Mouse (Mus musculus): ENCODE data around the gene Nol3. TPM values are rescaled to one million over a fixed set of nuclear protein-coding genes. Genes with fewer than 3 reads are reported as not detected.
"Not testable (repeated sequence)": the region's sequence is repeated elsewhere in the genome, so short reads cannot be mapped to it uniquely, and the experiment has no call there.

Gene Nol3
- 2.4 and 3.0 TPM in 2 replicates for polyA plus RNA-seq (2015; fragmentation: Nextera tagmentation; extraction: Ambion mirVana)

- ATAC-seq = no peak
- Histone ChIP-seq H3K4me1 (peaks cover 29% of the 10 kb centered on the region), H3K27ac (no peak within 1 kb of the TSS), H3K9me3 (replicated peaks) (no peaks in the 10 kb centered on the region), H3K36me3 (ENCODE audit: poor library complexity, severe bottlenecking) (peaks cover 7% of the 10 kb centered on the region; the same call in 1 of the 2 replicates), H3K4me3 (peak within 1 kb of the TSS; percentile 44), H3K4me2 (peak within 1 kb of the TSS; percentile 77), H3K27me3 (peaks cover 97% of the 10 kb centered on the region), H3K9ac (peak within 1 kb of the TSS; percentile 58)
- WGBS = 3% methylated on average over 10 of the region's 10 CpGs
Measured at GRCm38 (mm10) chr8:105275840-105276239, at the start of gene Nol3. Nol3 (plus strand) TSS chr8:105276140.

GRCm38 (mm10) chr8:105231503-105232320 is 44.2 kb upstream of the Nol3 start:
- no peak for ATAC-seq
- no peak overlapping the region for H3K9ac ChIP-seq
- H3K4me2 ChIP-seq = no peak overlapping the region
- H3K9me3 ChIP-seq (replicated peaks) = no peaks in the 10 kb centered on the region
- H3K27ac ChIP-seq = no peak overlapping the region
- H3K4me3 ChIP-seq = no peak overlapping the region
- 85% methylated on average over 12 of the region's 12 CpGs for WGBS
- no peaks in the 10 kb centered on the region for H3K27me3 ChIP-seq
- H3K4me1 ChIP-seq = no peaks in the 10 kb centered on the region; the same call in 1 of the 2 replicates
- peaks cover 14% of the 10 kb centered on the region for H3K36me3 ChIP-seq (ENCODE audit: poor library complexity, severe bottlenecking)

GRCm38 (mm10) chr8:105232321-105232693 is 43.6 kb upstream of the Nol3 start:
- not testable (repeated sequence) for ATAC-seq; H3K27ac ChIP-seq; H3K9ac ChIP-seq; H3K4me3 ChIP-seq; H3K27me3 ChIP-seq; H3K4me1 ChIP-seq; H3K9me3 ChIP-seq (replicated peaks); H3K4me2 ChIP-seq
- peaks cover 16% of the 10 kb centered on the region for H3K36me3 ChIP-seq (ENCODE audit: poor library complexity, severe bottlenecking)
- WGBS = 90% methylated on average over 4 of the region's 4 CpGs

- no peak overlapping the region; the same call in 1 of the 2 replicates for H3K27ac ChIP-seq
- no peak overlapping the region for H3K4me2 ChIP-seq
- no peak for ATAC-seq
Measured at GRCm38 (mm10) chr8:105233126-105233935, 42.6 kb upstream of the Nol3 start.

GRCm38 (mm10) chr8:105235206-105235605 is 40.7 kb upstream of the Nol3 start:
- no peaks in the 10 kb centered on the region for H3K4me1 ChIP-seq
- no peaks in the 10 kb centered on the region for H3K9me3 ChIP-seq (replicated peaks)
- WGBS = 86% methylated on average over 1 of the region's 1 CpGs
- H3K27me3 ChIP-seq = no peaks in the 10 kb centered on the region
- H3K4me3 ChIP-seq = no peak overlapping the region
- no peak overlapping the region for H3K9ac ChIP-seq
- peaks cover 32% of the 10 kb centered on the region for H3K36me3 ChIP-seq (ENCODE audit: poor library complexity, severe bottlenecking)
- H3K27ac ChIP-seq = no peak overlapping the region
- no peak for ATAC-seq
- no peak overlapping the region for H3K4me2 ChIP-seq

More at GRCm38 (mm10) chr8:105233126-105233935, 42.6 kb upstream of the Nol3 start:
- Histone ChIP-seq H3K36me3 (ENCODE audit: poor library complexity, severe bottlenecking) (peaks cover 17% of the 10 kb centered on the region), H3K4me3 (no peak overlapping the region), H3K4me1 (no peaks in the 10 kb centered on the region), H3K27me3 (no peaks in the 10 kb centered on the region), H3K9me3 (replicated peaks) (no peaks in the 10 kb centered on the region), H3K9ac (no peak overlapping the region)
- WGBS = 68% methylated on average over 1 of the region's 1 CpGs

GRCm38 (mm10) chr8:105237442-105238142 is 38.3 kb upstream of the Nol3 start:
- no peak for ATAC-seq
- Histone ChIP-seq H3K9ac (no peak overlapping the region), H3K4me1 (no peaks in the 10 kb centered on the region), H3K27ac (no peak overlapping the region), H3K36me3 (ENCODE audit: poor library complexity, severe bottlenecking) (peaks cover 53% of the 10 kb centered on the region), H3K27me3 (no peaks in the 10 kb centered on the region), H3K4me3 (no peak overlapping the region), H3K9me3 (replicated peaks) (no peaks in the 10 kb centered on the region), H3K4me2 (no peak overlapping the region)
- WGBS = 90% methylated on average over 14 of the region's 14 CpGs

- H3K4me2 ChIP-seq = no peak overlapping the region
Measured at GRCm38 (mm10) chr8:105241016-105241415, 34.9 kb upstream of the Nol3 start.

GRCm38 (mm10) chr8:105251954-105252353 is 24.0 kb upstream of the Nol3 start:
- H3K4me1 ChIP-seq = peaks cover 14% of the 10 kb centered on the region
- H3K4me3 ChIP-seq = no peak overlapping the region
- no peak overlapping the region for H3K4me2 ChIP-seq
- WGBS = 94% methylated on average over 6 of the region's 6 CpGs
- H3K9me3 ChIP-seq (replicated peaks) = no peaks in the 10 kb centered on the region
- ATAC-seq = no peak
- peaks cover 23% of the 10 kb centered on the region for H3K27me3 ChIP-seq
- H3K9ac ChIP-seq = no peak overlapping the region
- peaks cover 53% of the 10 kb centered on the region for H3K36me3 ChIP-seq (ENCODE audit: poor library complexity, severe bottlenecking)
- no peak overlapping the region for H3K27ac ChIP-seq

More at GRCm38 (mm10) chr8:105241016-105241415, 34.9 kb upstream of the Nol3 start:
- Histone ChIP-seq H3K27ac (no peak overlapping the region), H3K4me1 (no peaks in the 10 kb centered on the region), H3K9me3 (replicated peaks) (no peaks in the 10 kb centered on the region), H3K4me3 (no peak overlapping the region), H3K9ac (no peak overlapping the region), H3K36me3 (ENCODE audit: poor library complexity, severe bottlenecking) (peaks cover 58% of the 10 kb centered on the region), H3K27me3 (no peaks in the 10 kb centered on the region)
- 97% methylated on average over 7 of the region's 7 CpGs for WGBS
- ATAC-seq = no peak

GRCm38 (mm10) chr8:105252680-105253537 is 23.0 kb upstream of the Nol3 start:
- Histone ChIP-seq H3K4me2 (no peak overlapping the region), H3K27me3 (peaks cover 30% of the 10 kb centered on the region)
- ATAC-seq = no peak

GRCm38 (mm10) chr8:105253766-105254151 is 22.2 kb upstream of the Nol3 start:
- peaks cover 36% of the 10 kb centered on the region for H3K36me3 ChIP-seq (ENCODE audit: poor library complexity, severe bottlenecking)
- H3K4me1 ChIP-seq = peaks cover 17% of the 10 kb centered on the region
- H3K27ac ChIP-seq = no peak overlapping the region
- 0 out of 2 replicates have a peak overlapping the region, but pooled peaks have one; percentile 13 for H3K9ac ChIP-seq
- WGBS = 29% methylated on average over 20 of the region's 20 CpGs
- ATAC-seq = peak; percentile 59
- H3K4me2 ChIP-seq = peak overlapping the region; percentile 97
- H3K9me3 ChIP-seq (replicated peaks) = no peaks in the 10 kb centered on the region
- H3K27me3 ChIP-seq = peaks cover 39% of the 10 kb centered on the region
- H3K4me3 ChIP-seq = peak overlapping the region; percentile 59

More at GRCm38 (mm10) chr8:105252680-105253537, 23.0 kb upstream of the Nol3 start:
- H3K27ac ChIP-seq = no peak overlapping the region
- H3K4me1 ChIP-seq = peaks cover 14% of the 10 kb centered on the region
- H3K36me3 ChIP-seq (ENCODE audit: poor library complexity, severe bottlenecking) = peaks cover 45% of the 10 kb centered on the region
- WGBS = 95% methylated on average over 10 of the region's 10 CpGs
- H3K4me3 ChIP-seq = no peak overlapping the region
- no peak overlapping the region for H3K9ac ChIP-seq
- H3K9me3 ChIP-seq (replicated peaks) = no peaks in the 10 kb centered on the region
